Mouse (Mus musculus) intestine, embryonic 16.5 days (tissue): ENCODE results near the gene Map3k21. TPM values are rescaled to one million over a fixed set of nuclear protein-coding genes. Genes with fewer than 3 reads are reported as not detected.

Experiments used
- ATAC-seq: fragments of 200-750 bp; cut with Nextera tagmentation; 2 replicates; pipeline ENCODE4 v1.8.0; 2017; ENCODE audit warnings: moderate TSS enrichment, moderate library complexity
- H3K27ac ChIP-seq: fragments of 300-500 bp; sonication (generic); 2 replicates; pipeline ENCODE4 v1.5.1; 2014; ENCODE audit warnings: mild to moderate bottlenecking, low read length
- H3K27me3 ChIP-seq: fragments of 300-500 bp; sonication (generic); replicated peaks from 2 replicates; pipeline ENCODE4 v1.6.1; 2014; ENCODE audit warnings: low read length, control low read depth, mixed read lengths; ENCODE audit not compliant: control insufficient read depth, insufficient read depth
- H3K36me3 ChIP-seq: fragments of 300-500 bp; sonication (generic); 2 replicates; pipeline ENCODE4 v1.6.1; 2014; ENCODE audit warnings: low read length, control low read depth; ENCODE audit not compliant: control insufficient read depth, insufficient read depth
- H3K4me1 ChIP-seq: fragments of 300-500 bp; sonication (generic); 2 replicates; pipeline ENCODE4 v1.6.1; 2014; ENCODE audit warnings: low read length, control low read depth, mixed read lengths; ENCODE audit not compliant: control insufficient read depth, insufficient read depth
- H3K4me2 ChIP-seq: fragments of 300-500 bp; sonication (generic); 2 replicates; pipeline ENCODE4 v1.6.1; 2014; ENCODE audit warnings: low read depth, low read length, control low read depth
- H3K4me3 ChIP-seq: fragments of 300-500 bp; sonication (generic); 2 replicates; pipeline ENCODE4 v1.5.1; 2014; ENCODE audit warnings: mild to moderate bottlenecking, low read length
- H3K9ac ChIP-seq: fragments of 300-500 bp; sonication (generic); 2 replicates; pipeline ENCODE4 v1.6.1; 2014; ENCODE audit warnings: low read depth, low read length
- H3K9me3 ChIP-seq: fragments of 300-500 bp; sonication (generic); 2 replicates; pipeline ENCODE4 v1.6.1; 2016; ENCODE audit warnings: low read length, control low read depth; ENCODE audit not compliant: control insufficient read depth
- WGBS: fragments of 180-500 bp; shearing (Covaris S2); extraction: QIAGEN DNeasy Blood & Tissue Kit; methylation state at CpG from one replicate; pipeline ENCODE4 v1.1.7; 2014; 5-methylcytosine and 5-hydroxymethylcytosine counted together
- polyA plus RNA-seq: library from polyadenylated mRNA; unstranded; fragments of >200 nt; fragmentation: Nextera tagmentation; extraction: Ambion mirVana; gene quantifications from 2 replicates; pipeline ENCODE4 v1.2.1, GENCODE M21; 2015

Map3k21 gene
- polyA plus RNA-seq, 1 experiment from 2014 or later: 2.8 TPM

DNA sequence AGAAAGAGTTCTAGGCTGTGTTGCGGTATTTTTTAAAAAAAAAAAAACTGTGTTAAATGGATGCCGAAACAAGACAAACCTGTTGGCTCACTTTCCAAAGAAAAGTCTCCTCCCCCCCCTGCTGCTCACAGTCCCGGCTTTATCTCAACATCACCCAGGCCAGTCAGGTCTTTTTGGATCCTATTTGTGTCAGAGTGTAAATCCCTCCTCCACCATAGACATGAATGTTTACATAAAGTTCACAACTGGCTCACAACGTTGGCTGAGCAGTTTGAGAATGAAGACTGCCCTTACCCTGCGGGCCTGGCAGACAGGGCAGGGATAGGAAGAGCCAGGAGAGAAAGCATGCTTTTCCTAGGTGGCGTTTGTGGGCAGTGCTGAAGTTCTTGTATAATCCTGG, 86.7 kb downstream of the Map3k21 start:
- Histone ChIP-seq H3K27ac (peak overlapping the region; percentile 43), H3K27me3 (no peaks in the 10 kb centered on the region), H3K36me3 (no peaks in the 10 kb centered on the region), H3K9ac (peak overlapping the region; percentile 25; the same call in 1 of the 2 replicates), H3K4me1 (peaks cover 13% of the 10 kb centered on the region), H3K4me2 (peak overlapping the region; percentile 85), H3K4me3 (peak overlapping the region; percentile 69), H3K9me3 (no peaks in the 10 kb centered on the region)
- peak; percentile 27; the same call in 1 of the 2 replicates for ATAC-seq
- 19% methylated on average over 6 of the region's 6 CpGs for WGBS

Other genes with a start within 250 kb of the Map3k21 start
- 3.5 and 3.7 TPM in 2 replicates for gene Map10, start 240.6 kb upstream of the Map3k21 start, polyA plus RNA-seq
- 30.8 and 32.9 TPM in 2 replicates for gene Ntpcr, start 180.5 kb upstream of the Map3k21 start, polyA plus RNA-seq
- gene Pcnx2, start 12.1 kb upstream of the Map3k21 start, polyA plus RNA-seq: 0.10 TPM in 2 replicates
- 41.5 and 47.2 TPM in 2 replicates for gene Kcnk1, start 84.7 kb downstream of the Map3k21 start, polyA plus RNA-seq